Mouse (Mus musculus) lung, adult 2 months (tissue): ENCODE results near the gene Tcf3.

Source experiments
- CTCF ChIP-seq: fragments of 200-500 bp; IDR thresholded peaks from 2 replicates; pipeline ENCODE4 v1.5.1; 2011; ENCODE audit warnings: mild to moderate bottlenecking, low read length, control low read depth; ENCODE audit not compliant: insufficient read depth
- POLR2A ChIP-seq: fragments of 200-500 bp; IDR thresholded peaks from 2 replicates; pipeline ENCODE4 v1.6.1; 2011; ENCODE audit warnings: low read depth, mild to moderate bottlenecking, control low read depth, low read length, borderline replicate concordance; ENCODE audit errors: extremely low read depth

DNA sequence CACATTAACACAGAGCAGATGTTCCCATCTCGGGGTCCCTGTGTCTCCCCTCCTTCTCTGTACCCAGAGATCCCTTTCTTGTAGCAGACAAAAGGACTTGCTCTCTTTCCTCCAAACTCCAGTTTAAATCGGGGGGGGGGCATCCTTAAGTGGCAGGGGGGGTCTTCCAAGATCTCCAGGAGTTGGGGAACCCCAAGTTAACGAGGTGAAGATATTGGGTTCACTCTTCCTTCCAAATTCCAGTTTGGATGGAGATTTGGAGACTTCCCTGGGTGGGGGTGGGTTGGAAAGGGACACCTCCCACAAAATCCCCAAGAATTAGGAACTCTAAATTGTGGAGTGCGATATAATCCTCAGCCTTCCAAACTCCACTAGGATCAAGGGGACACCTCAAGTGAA lies 1.1 kb downstream of the Tcf3 start:
- TF ChIP-seq POLR2A: no peak
- no peak for TF ChIP-seq CTCF
